In genomic region chr16:36827611-36828053, GRCm38 (mm10) we compare ENCODE assay signal across 8 mouse cellular contexts. TPM values are rescaled to one million over a fixed set of nuclear protein-coding genes. Genes with fewer than 3 reads are reported as not detected.
DNase-seq lines count a peak whose midpoint lies in the region; ATAC-seq and TF ChIP-seq lines count a peak whose summit lies in the region.

No protein-coding gene starts in this region.

- peak overlapping the region; percentile 86 for H3K4me2 ChIP-seq in lung, embryonic 14.5 days
- peak overlapping the region; percentile 61 for H3K4me2 ChIP-seq in embryonic facial prominence, embryonic 11.5 days (ENCODE audit: low read depth, low read length)
- H3K4me2 ChIP-seq in intestine, postnatal 0 days (replicated peaks; ENCODE audit: low read depth) = peak overlapping the region; percentile 92

- no peaks in the 10 kb centered on the region for H3K27me3 ChIP-seq in lung, embryonic 14.5 days (ENCODE audit: insufficient read depth, low read length)
- no peaks in the 10 kb centered on the region for H3K27me3 ChIP-seq in embryonic facial prominence, embryonic 11.5 days (ENCODE audit: control insufficient read depth, insufficient read depth, low read length)
- no peaks in the 10 kb centered on the region for H3K27me3 ChIP-seq in intestine, postnatal 0 days (replicated peaks; ENCODE audit: control insufficient read depth, insufficient read depth, low read length)

- H3K4me3 ChIP-seq in lung, embryonic 14.5 days (ENCODE audit: low read depth, low read length) = peak overlapping the region; percentile 87
- peak overlapping the region; percentile 73 for H3K4me3 ChIP-seq in embryonic facial prominence, embryonic 11.5 days (ENCODE audit: low read depth, low read length)
- H3K4me3 ChIP-seq in intestine, postnatal 0 days (ENCODE audit: low read depth, low read length) = peak overlapping the region; percentile 94

- no peaks in the 10 kb centered on the region for H3K9me3 ChIP-seq in lung, embryonic 14.5 days (ENCODE audit: low read depth, low read length)
- no peaks in the 10 kb centered on the region for H3K9me3 ChIP-seq in embryonic facial prominence, embryonic 11.5 days (replicated peaks; ENCODE audit: control insufficient read depth, low read length)
- no peaks in the 10 kb centered on the region for H3K9me3 ChIP-seq in intestine, postnatal 0 days (ENCODE audit: control insufficient read depth)

- no peak overlapping the region for H3K27ac ChIP-seq in lung, embryonic 14.5 days (ENCODE audit: low read depth)
- H3K27ac ChIP-seq in embryonic facial prominence, embryonic 11.5 days (replicated peaks; ENCODE audit: low read depth, low read length) = no peak overlapping the region
- no peak overlapping the region for H3K27ac ChIP-seq in intestine, postnatal 0 days (ENCODE audit: low read depth, low read length)

- 5% methylated on average over 11 of the region's 11 CpGs for WGBS in lung, embryonic 14.5 days
- WGBS in embryonic facial prominence, embryonic 11.5 days = 3% methylated on average over 11 of the region's 11 CpGs
- 10% methylated on average over 11 of the region's 11 CpGs for WGBS in intestine, postnatal 0 days

- H3K9ac ChIP-seq in lung, embryonic 14.5 days = peak overlapping the region; percentile 88
- H3K9ac ChIP-seq in embryonic facial prominence, embryonic 11.5 days (replicated peaks; ENCODE audit: low read length) = peak overlapping the region; percentile 41
- H3K9ac ChIP-seq in intestine, postnatal 0 days (ENCODE audit: low read depth, low read length) = peak overlapping the region; percentile 83

- peaks cover 5% of the 10 kb centered on the region for H3K36me3 ChIP-seq in lung, embryonic 14.5 days (ENCODE audit: insufficient read depth)
- H3K36me3 ChIP-seq in embryonic facial prominence, embryonic 11.5 days (replicated peaks; ENCODE audit: control insufficient read depth, insufficient read depth, low read depth, low read length) = no peaks in the 10 kb centered on the region
- H3K36me3 ChIP-seq in intestine, postnatal 0 days (ENCODE audit: control insufficient read depth, insufficient read depth) = no peaks in the 10 kb centered on the region

- no peak for DNase-seq in lung, embryonic 14.5 days
- DNase-seq in lung, postnatal 14 days = no peak
- no peak for DNase-seq in embryonic facial prominence, embryonic 11.5 days (ENCODE audit: low spot score)
- DNase-seq in cerebellum, postnatal 36 days = no peak
- no peak for DNase-seq in adrenal gland, postnatal 10 days
- no peak for DNase-seq in adrenal gland, adult 2 months

- no peak for TF ChIP-seq CTCF in lung, embryonic 14.5 days (IDR thresholded peaks at IDR 0.05; ENCODE audit: low read depth)
- no peak for TF ChIP-seq CTCF in intestine, postnatal 0 days (IDR thresholded peaks at IDR 0.05; ENCODE audit: low read depth)

- ATAC-seq in lung, embryonic 14.5 days (ENCODE audit: insufficient read depth) = no peak
- ATAC-seq in embryonic facial prominence, embryonic 11.5 days (replicated peaks; ENCODE audit: insufficient number of reproducible peaks, low FRiP score, low TSS enrichment, low read depth) = no peak; the same call in 1 of the 2 replicates
- ATAC-seq in intestine, postnatal 0 days = peak; percentile 48
- ATAC-seq in neutrophil, adult 5-6 weeks (ENCODE audit: extremely low read depth, insufficient number of reproducible peaks, low FRiP score, poor library complexity, severe bottlenecking) = peak; percentile 27

- H3K4me1 ChIP-seq in lung, embryonic 14.5 days (ENCODE audit: insufficient read depth) = no peaks in the 10 kb centered on the region
- no peaks in the 10 kb centered on the region; the same call in 1 of the 2 replicates for H3K4me1 ChIP-seq in embryonic facial prominence, embryonic 11.5 days (ENCODE audit: control insufficient read depth, insufficient read depth, low read length)
- H3K4me1 ChIP-seq in intestine, postnatal 0 days (replicated peaks; ENCODE audit: control insufficient read depth, insufficient read depth, low read length) = peaks cover 3% of the 10 kb centered on the region; the same call in 1 of the 2 replicates

RNA-seq across cellular contexts. Expression of gene Iqcb1, which starts 0.6 kb away (rescaled TPM):
- 34.4 and 38.9 TPM in 2 replicates for polyA plus RNA-seq in lung, embryonic 14.5 days (2014; fragmentation: Nextera tagmentation; extraction: Ambion mirVana)
- 85.4 and 85.5 TPM in 2 replicates for polyA plus RNA-seq in embryonic facial prominence, embryonic 11.5 days (2014; fragmentation: Nextera tagmentation; extraction: Ambion mirVana)
- 7.6 and 7.8 TPM in 2 replicates for polyA plus RNA-seq in intestine, postnatal 0 days (2015; fragmentation: Nextera tagmentation; extraction: Ambion mirVana)
- total RNA-seq in neutrophil, adult 5-6 weeks (2017) = 19.4 and 26.1 TPM in 2 replicates
- 10 to 100 TPM; 12.3 to 16.2 TPM for total RNA-seq in adrenal gland, postnatal 10 days (2021)
- total RNA-seq in adrenal gland, adult 2 months (2021) = 10 to 100 TPM; 13.8 to 18.2 TPM
- 0.26 and 1.1 TPM in 2 replicates for polyA plus RNA-seq in adrenal gland, adult 2 months (2012; rRNA removed)

RNA-seq across cellular contexts. Expression of gene Slc15a2, which starts 42.9 kb away (rescaled TPM):
- polyA plus RNA-seq in lung, embryonic 14.5 days (2014; fragmentation: Nextera tagmentation; extraction: Ambion mirVana) = 28.1 and 33.2 TPM in 2 replicates
- polyA plus RNA-seq in embryonic facial prominence, embryonic 11.5 days (2014; fragmentation: Nextera tagmentation; extraction: Ambion mirVana) = 2.3 and 3.9 TPM in 2 replicates
- polyA plus RNA-seq in intestine, postnatal 0 days (2015; fragmentation: Nextera tagmentation; extraction: Ambion mirVana) = 7.3 and 12.9 TPM in 2 replicates
- total RNA-seq in neutrophil, adult 5-6 weeks (2017) = 63.0 and 75.4 TPM in 2 replicates
- 1 to 10 TPM; 2.4 to 3.4 TPM for total RNA-seq in adrenal gland, postnatal 10 days (2021)
- 1 to 10 TPM; 4.1 to 5.3 TPM for total RNA-seq in adrenal gland, adult 2 months (2021)
- polyA plus RNA-seq in adrenal gland, adult 2 months (2012; rRNA removed) = 0.20 TPM in 1 of 2 replicates, not detected in the other

RNA-seq across cellular contexts. Expression of gene Eaf2, which starts 47.2 kb away (rescaled TPM):
- 0.99 and 1.0 TPM in 2 replicates for polyA plus RNA-seq in lung, embryonic 14.5 days (2014; fragmentation: Nextera tagmentation; extraction: Ambion mirVana)
- 1.7 and 1.8 TPM in 2 replicates for polyA plus RNA-seq in embryonic facial prominence, embryonic 11.5 days (2014; fragmentation: Nextera tagmentation; extraction: Ambion mirVana)
- 1.0 and 1.1 TPM in 2 replicates for polyA plus RNA-seq in intestine, postnatal 0 days (2015; fragmentation: Nextera tagmentation; extraction: Ambion mirVana)
- total RNA-seq in neutrophil, adult 5-6 weeks (2017) = 5.0 and 7.6 TPM in 2 replicates
- 1 to 10 TPM; 1.4 to 3.3 TPM for total RNA-seq in adrenal gland, postnatal 10 days (2021)
- 1 to 10 TPM; 1.4 to 1.8 TPM for total RNA-seq in adrenal gland, adult 2 months (2021)
- not detected in 2 replicates for polyA plus RNA-seq in adrenal gland, adult 2 months (2012; rRNA removed)

RNA-seq across cellular contexts. Expression of gene Golgb1, which starts 47.3 kb away (rescaled TPM):
- polyA plus RNA-seq in lung, embryonic 14.5 days (2014; fragmentation: Nextera tagmentation; extraction: Ambion mirVana) = 89.9 and 96.8 TPM in 2 replicates
- polyA plus RNA-seq in embryonic facial prominence, embryonic 11.5 days (2014; fragmentation: Nextera tagmentation; extraction: Ambion mirVana) = 70.7 and 77.8 TPM in 2 replicates
- 73.7 and 82.0 TPM in 2 replicates for polyA plus RNA-seq in intestine, postnatal 0 days (2015; fragmentation: Nextera tagmentation; extraction: Ambion mirVana)
- 42.7 and 44.3 TPM in 2 replicates for total RNA-seq in neutrophil, adult 5-6 weeks (2017)
- 10 to 100 TPM; 53.5 to 71.8 TPM for total RNA-seq in adrenal gland, postnatal 10 days (2021)
- total RNA-seq in adrenal gland, adult 2 months (2021) = 10 to 100 TPM; 68.0 to 98.8 TPM
- 50.7 and 55.0 TPM in 2 replicates for polyA plus RNA-seq in adrenal gland, adult 2 months (2012; rRNA removed)

Comparison
In these comparisons a context has a peak if more than half of its experiments do, and no peak if none do; other contexts are left out.
1. ATAC-seq: peak in intestine, postnatal 0 days (single experiment) and neutrophil, adult 5-6 weeks (single experiment); none in lung, embryonic 14.5 days (single experiment) and embryonic facial prominence, embryonic 11.5 days (single experiment).
2. Peak in every context shown above with its lines, with median percentiles within 50 percentile points of each other: H3K4me2 ChIP-seq, H3K4me3 ChIP-seq and H3K9ac ChIP-seq.